Mouse (Mus musculus) forebrain, postnatal 0 days (tissue): ENCODE measurements at regions not wholly inside any gene's neighbourhood (a gene's known extent, or its start where the extent isn't known, plus 50 kb on each side); places are given as distances from the start of the nearest gene placed in this dataset.
"Not testable (repeated sequence)": the region's sequence is repeated elsewhere in the genome, so short reads cannot be mapped to it uniquely, and the experiment has no call there.

Source experiments
- ATAC-seq: fragments of 200-750 bp; cut with Nextera tagmentation; 2 replicates; pipeline ENCODE4 v1.8.0; 2017; ENCODE audit warnings: mild to moderate bottlenecking, moderate library complexity
- DNase-seq: peaks from one replicate; pipeline ENCODE4 v3.0.0-alpha.2; 2015
- H3K27ac ChIP-seq: fragments of 300-500 bp; sonication (generic); 2 replicates; pipeline ENCODE4 v1.5.1; 2014; ENCODE audit warnings: low read depth, mild to moderate bottlenecking, antibody characterized with exemption, low read length, moderate library complexity, mixed read lengths
- H3K27me3 ChIP-seq: fragments of 300-500 bp; sonication (generic); 2 replicates; pipeline ENCODE4 v1.6.1; 2014; ENCODE audit warnings: mild to moderate bottlenecking, low read length, mixed read lengths; ENCODE audit not compliant: insufficient read depth
- H3K36me3 ChIP-seq: fragments of 300-500 bp; sonication (generic); 2 replicates; pipeline ENCODE4 v1.6.1; 2014; ENCODE audit warnings: mild to moderate bottlenecking, moderate library complexity; ENCODE audit not compliant: insufficient read depth
- H3K4me1 ChIP-seq: fragments of 300-500 bp; sonication (generic); 2 replicates; pipeline ENCODE4 v1.6.1; 2014; ENCODE audit warnings: antibody characterized with exemption; ENCODE audit not compliant: insufficient read depth
- H3K4me2 ChIP-seq: fragments of 300-500 bp; sonication (generic); 2 replicates; pipeline ENCODE4 v1.6.1; 2014; ENCODE audit warnings: low read depth, mild to moderate bottlenecking, moderate library complexity
- H3K4me3 ChIP-seq: fragments of 300-500 bp; sonication (generic); 2 replicates; pipeline ENCODE4 v1.5.1; 2014; ENCODE audit warnings: low read depth, low read length, mixed read lengths
- H3K9ac ChIP-seq: fragments of 300-500 bp; sonication (generic); 2 replicates; pipeline ENCODE4 v1.6.1; 2014; ENCODE audit warnings: mild to moderate bottlenecking
- H3K9me3 ChIP-seq: fragments of 300-500 bp; sonication (generic); 2 replicates; pipeline ENCODE4 v1.6.1; 2016; ENCODE audit warnings: low read length
- CTCF ChIP-seq: sonication (generic); IDR thresholded peaks from 2 replicates; pipeline ENCODE4 v1.5.1; 2016; ENCODE audit warnings: antibody characterized with exemption, control low read depth, low read depth
- WGBS: fragments of 180-500 bp; shearing (Covaris S2); extraction: QIAGEN DNeasy Blood & Tissue Kit; methylation state at CpG from one replicate; pipeline ENCODE4 v1.1.7; 2014; 5-methylcytosine and 5-hydroxymethylcytosine counted together

DNA sequence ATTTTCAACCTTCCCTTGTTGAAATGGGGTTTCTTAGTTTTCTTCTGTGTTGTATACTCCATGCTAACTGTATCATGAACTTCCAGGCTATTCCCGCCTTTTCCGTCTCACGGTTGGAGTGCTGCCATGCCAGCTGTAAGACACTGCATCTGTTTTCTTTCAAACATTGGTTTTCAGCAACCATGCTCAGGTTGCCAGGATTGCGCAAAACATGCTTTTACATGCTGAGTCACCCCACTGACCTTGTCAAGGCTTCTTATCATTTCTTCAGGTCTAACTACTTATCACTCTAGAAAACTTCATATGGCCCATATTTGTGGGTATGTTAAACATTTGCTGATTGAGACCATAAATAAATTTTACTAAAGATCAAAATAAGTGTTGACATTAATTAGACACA, 551.2 kb downstream of the Tlr4 start:
- Histone ChIP-seq H3K27ac (no peak overlapping the region), H3K4me1 (no peaks in the 10 kb centered on the region), H3K9ac (no peak overlapping the region), H3K36me3 (no peaks in the 10 kb centered on the region), H3K4me2 (no peak overlapping the region), H3K27me3 (no peaks in the 10 kb centered on the region), H3K9me3 (no peaks in the 10 kb centered on the region), H3K4me3 (no peak overlapping the region)
- TF ChIP-seq CTCF, result no peak
- no peak for DNase-seq
- 90% methylated on average over 4 of the region's 4 CpGs for WGBS
- ATAC-seq, result no peak

DNA sequence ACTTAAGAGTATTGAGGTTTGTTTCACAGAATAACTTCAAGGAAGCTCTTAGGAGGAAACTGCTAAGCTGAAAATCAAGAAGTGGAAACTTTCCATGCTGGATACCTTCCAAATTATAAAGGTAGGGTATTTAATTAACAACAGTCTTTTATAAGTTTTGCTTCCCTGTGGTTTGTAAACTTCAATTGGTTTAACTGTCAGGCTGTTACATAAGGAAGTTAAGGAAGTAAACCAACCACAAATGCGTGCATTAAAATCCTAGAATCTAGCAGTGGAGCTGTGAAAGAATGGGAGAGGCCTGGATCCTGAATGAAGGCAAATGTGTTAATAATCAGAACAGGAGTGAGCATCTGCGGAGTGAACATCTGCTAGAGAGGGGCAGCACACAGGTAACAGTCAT, 560.5 kb downstream of the Tlr4 start:
- ATAC-seq, result no peak
- no peak overlapping the region for H3K9ac ChIP-seq
- H3K4me1 ChIP-seq, result no peaks in the 10 kb centered on the region
- no peak overlapping the region for H3K4me2 ChIP-seq
- no peaks in the 10 kb centered on the region for H3K27me3 ChIP-seq
- H3K4me3 ChIP-seq, result no peak overlapping the region
- DNase-seq, result no peak
- H3K27ac ChIP-seq, result no peak overlapping the region
- WGBS, result 82% methylated on average over 2 of the region's 2 CpGs
- no peaks in the 10 kb centered on the region for H3K36me3 ChIP-seq
- no peak for TF ChIP-seq CTCF
- H3K9me3 ChIP-seq, result no peaks in the 10 kb centered on the region

DNA sequence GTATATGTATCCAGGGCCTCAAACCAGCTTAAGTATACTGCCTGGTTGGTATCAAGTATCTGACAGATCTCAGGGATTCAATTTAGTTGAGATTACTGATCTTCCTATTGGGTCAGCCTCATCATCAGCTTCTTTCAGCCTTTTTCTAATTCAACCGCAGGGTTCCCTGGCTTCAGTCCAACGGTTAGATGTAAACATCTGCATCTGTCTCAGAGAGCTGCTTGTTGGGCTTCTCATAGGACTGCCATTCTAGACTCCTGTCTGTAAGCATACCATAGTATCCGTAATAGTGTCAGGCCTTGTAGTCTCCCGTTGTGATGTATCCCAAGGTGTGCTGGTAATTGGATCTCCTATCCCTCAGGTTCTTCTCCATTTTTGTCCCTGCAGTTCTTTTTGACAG, 575.6 kb downstream of the Tlr4 start:
- Histone ChIP-seq H3K9ac (no peak overlapping the region), H3K4me3 (no peak overlapping the region), H3K9me3 (no peaks in the 10 kb centered on the region), H3K4me2 (no peak overlapping the region), H3K27ac (no peak overlapping the region), H3K27me3 (no peaks in the 10 kb centered on the region), H3K36me3 (no peaks in the 10 kb centered on the region), H3K4me1 (no peaks in the 10 kb centered on the region)
- no peak for ATAC-seq
- WGBS, result 84% methylated on average over 4 of the region's 4 CpGs
- TF ChIP-seq CTCF, result no peak
- no peak for DNase-seq

DNA sequence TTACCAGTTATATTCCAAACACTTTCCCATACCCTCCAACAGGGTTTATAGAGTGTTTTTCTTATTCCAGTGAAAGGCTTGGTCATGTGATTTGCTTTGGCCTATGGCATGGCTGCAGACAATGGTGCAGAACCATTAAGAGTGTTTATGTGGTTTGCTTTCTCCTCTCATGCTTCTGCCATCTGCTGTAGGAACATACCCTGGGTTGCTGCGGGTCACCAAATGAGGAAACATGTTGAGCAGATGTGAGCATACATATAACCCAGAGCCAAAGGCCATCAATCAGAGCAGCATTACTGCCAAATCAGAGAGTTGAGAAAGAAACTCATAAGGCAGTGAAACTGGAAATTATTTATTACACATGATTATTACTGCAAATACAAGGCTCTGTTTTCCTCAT, 596.7 kb downstream of the Tlr4 start:
- H3K4me2 ChIP-seq, result no peak overlapping the region
- H3K36me3 ChIP-seq, result no peaks in the 10 kb centered on the region
- ATAC-seq (no peak), DNase-seq (no peak)
- no peak for TF ChIP-seq CTCF
- no peak overlapping the region for H3K4me3 ChIP-seq
- H3K27me3 ChIP-seq, result no peaks in the 10 kb centered on the region
- H3K9me3 ChIP-seq, result no peaks in the 10 kb centered on the region
- H3K27ac ChIP-seq, result no peak overlapping the region
- no peak overlapping the region for H3K9ac ChIP-seq
- WGBS, result 84% methylated on average over 1 of the region's 1 CpGs
- no peaks in the 10 kb centered on the region for H3K4me1 ChIP-seq

DNA sequence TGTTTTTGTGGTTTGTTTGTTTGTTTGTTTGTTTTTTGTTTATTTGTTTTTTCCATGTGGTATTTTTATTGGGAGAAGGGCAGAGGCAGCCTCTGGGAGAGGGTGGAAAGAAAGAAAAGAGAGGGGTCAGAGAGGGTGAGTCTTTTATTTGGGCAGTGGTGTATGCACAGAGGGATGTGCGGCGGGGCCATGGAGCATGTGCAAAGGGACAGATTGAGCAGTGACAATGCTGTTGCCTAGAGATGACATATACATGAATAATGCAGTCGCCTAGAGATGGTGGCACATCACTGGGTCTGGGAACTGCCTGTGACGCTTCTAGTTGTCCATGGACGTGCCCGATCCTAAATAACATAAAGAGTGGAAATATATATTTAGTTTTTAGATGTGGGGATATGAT, 598.3 kb downstream of the Tlr4 start:
- 90% methylated on average over 6 of the region's 6 CpGs for WGBS
- no peak overlapping the region for H3K4me3 ChIP-seq
- no peaks in the 10 kb centered on the region for H3K27me3 ChIP-seq
- no peak for TF ChIP-seq CTCF
- H3K9me3 ChIP-seq, result no peaks in the 10 kb centered on the region
- H3K36me3 ChIP-seq, result no peaks in the 10 kb centered on the region
- H3K9ac ChIP-seq, result no peak overlapping the region
- H3K4me1 ChIP-seq, result no peaks in the 10 kb centered on the region
- ATAC-seq, result no peak
- no peak overlapping the region for H3K4me2 ChIP-seq
- H3K27ac ChIP-seq, result no peak overlapping the region
- DNase-seq, result no peak

DNA sequence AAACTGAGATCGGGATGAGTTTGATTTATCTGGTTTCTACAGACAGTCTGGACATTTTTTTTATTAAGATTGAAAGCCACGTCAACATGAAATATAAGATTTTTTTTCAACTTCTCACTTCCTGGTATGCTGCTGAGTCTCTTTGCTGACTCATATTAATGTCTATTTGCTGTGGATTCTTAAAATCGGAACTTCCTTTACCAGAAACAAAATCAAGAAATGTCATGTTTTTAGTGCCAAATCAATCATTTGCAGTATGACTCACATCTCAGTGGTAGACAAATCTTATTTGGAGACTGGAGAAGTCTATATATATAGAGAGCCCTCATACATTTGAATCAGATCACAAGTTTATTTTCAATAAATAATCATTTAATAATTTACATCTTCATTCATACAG, 620.5 kb downstream of the Tlr4 start:
- no peaks in the 10 kb centered on the region for H3K4me1 ChIP-seq
- no peak overlapping the region for H3K4me3 ChIP-seq
- H3K4me2 ChIP-seq, result no peak overlapping the region
- H3K9me3 ChIP-seq, result no peaks in the 10 kb centered on the region
- no peak for DNase-seq
- no peak overlapping the region for H3K27ac ChIP-seq
- WGBS, result 90% methylated on average over 3 of the region's 3 CpGs
- ATAC-seq, result no peak
- no peaks in the 10 kb centered on the region for H3K27me3 ChIP-seq
- no peaks in the 10 kb centered on the region for H3K36me3 ChIP-seq
- H3K9ac ChIP-seq, result no peak overlapping the region
- no peak for TF ChIP-seq CTCF

DNA sequence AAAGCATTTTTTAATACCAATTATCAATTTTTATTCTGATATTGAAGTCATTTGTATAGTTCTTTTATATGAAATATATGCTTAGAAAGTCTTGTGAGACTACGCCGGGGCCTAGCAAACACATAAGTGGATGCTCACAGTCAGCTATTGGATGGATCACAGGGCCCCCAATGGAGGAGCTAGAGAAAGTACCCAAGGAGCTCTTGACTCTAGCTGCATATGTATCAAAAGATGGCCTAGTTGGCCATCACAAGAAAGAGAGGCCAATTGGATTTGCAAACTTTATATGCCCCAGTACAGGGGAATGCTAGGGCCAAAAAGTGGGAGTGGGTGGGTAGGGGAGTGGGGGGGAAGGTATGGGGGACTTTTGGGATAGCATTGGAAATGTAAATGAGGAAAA, 632.5 kb downstream of the Tlr4 start:
- not testable (repeated sequence) for ATAC-seq, DNase-seq, H3K4me1 ChIP-seq, H3K27me3 ChIP-seq, H3K9me3 ChIP-seq, H3K27ac ChIP-seq, H3K4me3 ChIP-seq, H3K36me3 ChIP-seq, H3K4me2 ChIP-seq, H3K9ac ChIP-seq
- WGBS, result 95% methylated on average over 2 of the region's 2 CpGs

DNA sequence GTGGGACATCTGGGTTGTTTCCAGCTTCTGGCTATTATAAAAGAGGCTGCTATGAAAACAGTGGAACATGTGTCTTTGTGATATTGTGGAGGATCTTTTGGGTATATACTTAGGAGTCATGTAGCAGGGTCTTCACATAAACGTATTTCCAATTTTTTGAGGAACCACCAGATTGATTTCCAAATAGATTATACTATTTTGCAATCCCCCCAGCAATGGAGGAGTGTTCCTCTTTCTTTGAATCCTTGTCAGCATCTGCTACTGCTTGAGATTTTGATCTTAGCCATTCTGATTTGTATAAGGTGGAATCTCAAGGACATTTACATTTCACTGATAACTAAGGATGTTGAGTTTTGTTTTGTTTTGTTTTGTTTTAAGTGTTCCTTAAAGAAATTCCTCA, 645.6 kb downstream of the Tlr4 start:
- no peaks in the 10 kb centered on the region for H3K27me3 ChIP-seq
- DNase-seq (no peak), ATAC-seq (no peak)
- H3K27ac ChIP-seq, result no peak overlapping the region
- no peak overlapping the region for H3K9ac ChIP-seq
- no peaks in the 10 kb centered on the region for H3K9me3 ChIP-seq
- TF ChIP-seq CTCF, result no peak
- H3K36me3 ChIP-seq, result no peaks in the 10 kb centered on the region
- 69% methylated on average over 1 of the region's 1 CpGs for WGBS
- no peak overlapping the region for H3K4me2 ChIP-seq
- H3K4me1 ChIP-seq, result no peaks in the 10 kb centered on the region
- H3K4me3 ChIP-seq, result no peak overlapping the region
